Mouse (Mus musculus): ENCODE measurements around the gene Gnptab. TPM values are rescaled to one million over a fixed set of nuclear protein-coding genes. Genes with fewer than 3 reads are reported as not detected.

The Gnptab gene
- total RNA-seq, 2 experiments from 2014 or later: 33.1 to 36.8 TPM

DNA sequence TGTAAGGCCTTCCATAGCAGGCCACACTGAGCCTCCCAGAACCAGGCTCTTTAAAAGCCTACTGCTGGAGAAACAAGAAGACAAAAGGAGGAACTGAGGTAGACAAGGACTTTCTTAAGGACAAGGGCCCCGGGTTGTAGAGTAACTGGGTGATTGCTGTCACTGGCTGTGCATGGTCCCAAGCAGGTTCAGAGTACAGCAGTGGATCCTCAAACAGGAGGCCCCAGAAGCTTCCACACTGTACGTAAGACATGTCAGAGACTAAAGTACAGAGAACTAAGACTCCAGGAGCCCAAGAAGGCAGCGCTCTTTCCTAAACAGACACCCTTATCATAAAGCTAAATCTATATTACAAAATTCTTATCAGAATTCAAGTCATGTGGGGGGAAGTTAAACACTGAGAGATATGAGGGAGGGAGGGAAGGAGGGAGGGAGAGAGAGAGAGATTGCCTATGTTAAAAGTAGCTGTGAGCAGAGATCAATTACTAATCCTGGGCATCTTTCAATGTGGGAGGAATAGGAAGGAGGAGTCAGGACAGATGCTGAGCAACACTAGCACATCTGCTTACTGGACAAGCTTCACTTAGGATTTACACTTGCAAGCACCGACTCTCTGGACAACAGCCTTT lies 116.1 kb downstream of the Gnptab start:
- DNase-seq: no peak
- intact Hi-C loops (cut with DNase I): no loop called here

Other genes with a start within 250 kb of the Gnptab start
- gene Parpbp, start 232.2 kb upstream of the Gnptab start, total RNA-seq (2021): 1 to 10 TPM; 4.0 to 4.8 TPM
- 10 to 100 TPM in 1 of 2 experiments, 1 to 10 TPM in 1; 8.9 to 10.4 TPM for gene Nup37, start 232.1 kb upstream of the Gnptab start, total RNA-seq (2021)
- gene Washc3, start 178.0 kb upstream of the Gnptab start, total RNA-seq (2021): 10 to 100 TPM; 30.0 to 31.5 TPM
- gene Dram1, start 52 bp upstream of the Gnptab start, total RNA-seq (2021): 1 to 10 TPM; 3.0 to 4.2 TPM
- gene Sycp3, start 80.4 kb downstream of the Gnptab start, total RNA-seq (2021): under 1 TPM in 1 of 2 experiments, not detected in 1; 0.60 TPM
- gene Chpt1, start 124.9 kb downstream of the Gnptab start, total RNA-seq (2021): 100 to 1,000 TPM; 189 to 191 TPM
- under 1 TPM; 0.15 to 0.38 TPM for gene Mybpc1, start 226.0 kb downstream of the Gnptab start, total RNA-seq (2021)